Mouse (Mus musculus) right cerebral cortex, postnatal 14 days (tissue): ENCODE measurements around the gene Ctcfl.

ENCODE experiments used
- DNase-seq: peaks from one replicate; pipeline ENCODE4 v3.0.0; 2022

Ctcfl gene

GRCm38 (mm10) chr2:173044198-173044970 lies 74.9 kb downstream of the Ctcfl start:
- no peak for DNase-seq
